Mouse (Mus musculus) lung, postnatal 0 days (tissue): ENCODE results near the gene Chrm3. TPM values are rescaled to one million over a fixed set of nuclear protein-coding genes. Genes with fewer than 3 reads are reported as not detected.

Experiments
- ATAC-seq: fragments of 200-750 bp; cut with Nextera tagmentation; 2 replicates; pipeline ENCODE4 v1.8.0; 2017; ENCODE audit warnings: moderate library complexity
- DNase-seq: peaks from one replicate; pipeline ENCODE4 v3.0.0-alpha.2; 2016; ENCODE audit warnings: low spot score
- H3K27ac ChIP-seq: fragments of 300-500 bp; sonication (generic); 2 replicates; pipeline ENCODE4 v1.5.1; 2014; ENCODE audit warnings: antibody characterized with exemption, mild to moderate bottlenecking, low read length, mixed read lengths
- H3K27me3 ChIP-seq: fragments of 300-500 bp; sonication (generic); replicated peaks from 2 replicates; pipeline ENCODE4 v1.6.1; 2014; ENCODE audit warnings: low read length, mixed read lengths; ENCODE audit not compliant: insufficient read depth
- H3K36me3 ChIP-seq: fragments of 300-500 bp; sonication (generic); 2 replicates; pipeline ENCODE4 v1.6.1; 2014; ENCODE audit warnings: low read length, mixed read lengths; ENCODE audit not compliant: insufficient read depth
- H3K4me1 ChIP-seq: fragments of 300-500 bp; sonication (generic); 2 replicates; pipeline ENCODE4 v1.6.1; 2014; ENCODE audit warnings: antibody characterized with exemption, low read depth, low read length, mixed read lengths; ENCODE audit not compliant: insufficient read depth
- H3K4me2 ChIP-seq: fragments of 300-500 bp; sonication (generic); replicated peaks from 2 replicates; pipeline ENCODE4 v1.6.1; 2014; ENCODE audit warnings: low read depth, mild to moderate bottlenecking, low read length, moderate library complexity, mixed read lengths
- H3K4me3 ChIP-seq: fragments of 300-500 bp; sonication (generic); 2 replicates; pipeline ENCODE4 v1.5.1; 2014; ENCODE audit warnings: low read depth, low read length
- H3K9ac ChIP-seq: fragments of 300-500 bp; sonication (generic); replicated peaks from 2 replicates; pipeline ENCODE4 v1.6.1; 2014; ENCODE audit warnings: low read depth, mild to moderate bottlenecking
- H3K9me3 ChIP-seq: fragments of 300-500 bp; sonication (generic); 2 replicates; pipeline ENCODE4 v1.6.1; 2016; ENCODE audit warnings: low read length, mixed read lengths
- CTCF ChIP-seq: IDR thresholded peaks from 2 replicates; pipeline ENCODE4 v1.5.1; 2016; ENCODE audit warnings: antibody characterized with exemption, mild to moderate bottlenecking
- EP300 ChIP-seq: IDR thresholded peaks from 2 replicates; pipeline ENCODE4 v1.6.1; 2016; ENCODE audit warnings: antibody characterized with exemption, mild to moderate bottlenecking, control low read depth
- WGBS: fragments of 180-500 bp; shearing (Covaris S2); extraction: QIAGEN DNeasy Blood & Tissue Kit; methylation state at CpG from one replicate; pipeline ENCODE4 v1.1.7; 2014; 5-methylcytosine and 5-hydroxymethylcytosine counted together
- polyA plus RNA-seq: library from polyadenylated mRNA; unstranded; fragments of >200 nt; fragmentation: Nextera tagmentation; extraction: Ambion mirVana; gene quantifications from 2 replicates; pipeline ENCODE4 v1.2.1, GENCODE M21; 2015

Gene Chrm3
- polyA plus RNA-seq, 1 experiment from 2014 or later: 0.20 TPM

DNA sequence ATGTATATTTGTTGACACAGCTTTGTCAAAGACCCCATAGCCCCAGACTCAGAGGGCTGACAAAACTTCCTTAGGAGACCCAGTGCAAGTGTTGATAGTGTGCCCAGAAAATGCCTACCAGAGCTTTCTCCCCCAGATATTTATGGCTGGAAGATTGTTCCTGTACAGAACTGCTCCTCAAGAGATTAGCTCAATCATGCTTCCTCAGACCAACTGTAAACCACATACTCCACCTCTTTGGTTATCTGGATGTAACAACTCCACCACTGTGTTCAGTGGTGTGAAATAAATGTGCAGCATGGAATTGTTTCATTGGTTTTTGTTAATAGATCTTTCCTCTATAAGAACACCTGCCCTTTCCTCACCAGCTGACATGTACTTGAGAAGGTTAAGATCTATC is 306.6 kb downstream of the Chrm3 start:
- DNase-seq (no peak), ATAC-seq (no peak)
- Histone ChIP-seq H3K4me1 (no peaks in the 10 kb centered on the region), H3K9me3 (no peaks in the 10 kb centered on the region), H3K27me3 (no peaks in the 10 kb centered on the region), H3K27ac (no peak overlapping the region), H3K4me2 (no peak overlapping the region), H3K9ac (no peak overlapping the region), H3K4me3 (no peak overlapping the region), H3K36me3 (no peaks in the 10 kb centered on the region)
- no peak for TF ChIP-seq EP300

DNA sequence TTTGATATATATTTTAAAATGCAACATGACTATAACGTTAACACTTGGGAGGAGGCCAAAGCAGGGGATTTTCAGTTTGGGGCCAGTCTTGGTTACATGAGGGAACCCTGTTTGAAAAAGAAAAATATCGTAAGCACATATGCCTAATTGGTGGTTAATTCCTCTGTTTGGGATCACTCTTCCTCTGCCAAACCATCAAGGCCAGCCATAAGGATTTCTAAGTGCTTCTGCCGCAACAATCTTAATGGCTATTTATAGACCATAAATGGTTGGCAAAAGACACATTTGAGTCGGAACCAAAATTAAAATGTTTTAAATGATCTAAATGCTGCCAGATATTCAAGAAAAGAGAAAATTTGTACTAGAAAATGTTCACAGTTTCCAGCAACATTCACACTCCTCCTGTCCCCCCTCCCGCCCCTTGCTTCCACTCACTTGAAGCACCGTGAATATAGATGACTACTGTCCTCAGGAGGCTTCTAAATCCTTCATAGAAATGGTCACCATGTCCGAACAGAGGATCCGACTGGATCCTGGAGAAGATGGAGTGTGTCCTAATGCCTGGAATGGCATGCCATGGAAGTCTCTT is 307.3 kb downstream of the Chrm3 start:
- 77% methylated on average over 8 of the region's 8 CpGs for WGBS
- Histone ChIP-seq H3K36me3 (no peaks in the 10 kb centered on the region), H3K4me3 (no peak overlapping the region), H3K4me1 (no peaks in the 10 kb centered on the region), H3K9me3 (no peaks in the 10 kb centered on the region), H3K27me3 (no peaks in the 10 kb centered on the region), H3K27ac (no peak overlapping the region), H3K4me2 (no peak overlapping the region), H3K9ac (no peak overlapping the region)
- TF ChIP-seq EP300 (no peak), CTCF (no peak)
- ATAC-seq (no peak), DNase-seq (no peak)

DNA sequence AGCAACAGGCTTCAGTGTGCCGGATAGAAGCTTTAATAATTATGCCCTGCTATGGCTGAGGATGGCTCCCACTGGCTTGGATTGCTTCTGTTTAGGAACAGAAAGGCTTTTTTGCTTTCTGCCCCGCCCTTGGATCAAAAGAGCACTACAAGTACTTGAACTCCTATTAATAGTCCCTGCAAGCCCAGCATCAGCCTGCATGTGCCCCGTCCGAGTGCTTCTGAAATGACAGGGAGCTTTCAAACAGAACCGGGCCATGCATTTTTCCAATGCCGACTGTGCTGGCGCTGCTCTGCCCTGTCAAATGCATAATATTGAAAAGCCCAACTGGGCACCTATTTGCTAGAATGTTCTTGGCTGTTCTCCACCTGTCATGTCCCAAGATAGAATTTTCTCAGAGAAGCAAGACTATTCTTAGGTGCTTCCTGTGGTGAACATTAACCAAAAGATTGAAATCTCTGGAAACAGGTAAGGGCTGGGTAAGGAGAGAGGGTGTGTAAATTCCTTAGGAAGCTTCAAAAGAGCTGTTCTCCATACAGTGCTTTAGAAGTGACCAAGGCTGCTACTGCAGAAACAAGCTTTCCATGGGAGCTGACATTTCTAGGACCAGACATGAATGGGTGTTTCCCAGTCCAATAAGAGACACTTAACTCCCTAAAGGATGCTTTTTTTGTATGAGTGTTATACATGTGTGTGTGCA is 314.8 kb downstream of the Chrm3 start:
- no peak overlapping the region for H3K27ac ChIP-seq

DNA sequence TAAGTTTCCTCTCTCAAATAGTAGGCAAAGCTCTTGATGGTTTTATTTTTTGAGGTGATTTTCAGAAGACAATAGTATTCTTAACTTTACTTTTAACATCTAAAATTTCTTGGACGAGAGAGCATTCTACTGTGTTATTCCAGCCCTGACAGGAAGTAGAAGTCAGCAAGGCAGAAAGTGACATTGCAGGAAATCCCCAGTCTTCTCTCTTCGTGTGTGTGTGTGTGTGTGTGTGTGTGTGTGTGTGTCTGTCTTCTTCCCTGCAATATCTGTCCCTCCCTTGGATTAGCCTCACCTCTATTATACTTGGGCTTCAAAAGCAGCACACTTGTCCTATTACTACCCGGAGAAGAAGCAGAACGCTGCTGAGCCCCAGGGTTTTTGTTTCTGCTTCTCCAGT is 316.6 kb downstream of the Chrm3 start:
- H3K4me3 ChIP-seq: no peak overlapping the region
- ATAC-seq (no peak), DNase-seq (no peak)
- no peaks in the 10 kb centered on the region for H3K27me3 ChIP-seq
- H3K9me3 ChIP-seq: no peaks in the 10 kb centered on the region
- no peak overlapping the region for H3K27ac ChIP-seq
- H3K4me1 ChIP-seq: no peaks in the 10 kb centered on the region
- no peak overlapping the region for H3K4me2 ChIP-seq
- H3K9ac ChIP-seq: no peak overlapping the region
- WGBS: 59% methylated on average over 4 of the region's 4 CpGs
- H3K36me3 ChIP-seq: no peaks in the 10 kb centered on the region
- TF ChIP-seq EP300: no peak
- TF ChIP-seq CTCF: no peak

More for the DNA sequence above, 314.8 kb downstream of the Chrm3 start:
- no peaks in the 10 kb centered on the region for H3K4me1 ChIP-seq
- no peaks in the 10 kb centered on the region for H3K27me3 ChIP-seq
- no peak overlapping the region for H3K4me2 ChIP-seq
- H3K9ac ChIP-seq: no peak overlapping the region
- H3K9me3 ChIP-seq: no peaks in the 10 kb centered on the region
- peak; percentile 61 for DNase-seq
- 48% methylated on average over 7 of the region's 7 CpGs for WGBS
- TF ChIP-seq EP300 (no peak), CTCF (no peak)
- peak; percentile 67 for ATAC-seq
- no peak overlapping the region for H3K4me3 ChIP-seq
- no peaks in the 10 kb centered on the region for H3K36me3 ChIP-seq

DNA sequence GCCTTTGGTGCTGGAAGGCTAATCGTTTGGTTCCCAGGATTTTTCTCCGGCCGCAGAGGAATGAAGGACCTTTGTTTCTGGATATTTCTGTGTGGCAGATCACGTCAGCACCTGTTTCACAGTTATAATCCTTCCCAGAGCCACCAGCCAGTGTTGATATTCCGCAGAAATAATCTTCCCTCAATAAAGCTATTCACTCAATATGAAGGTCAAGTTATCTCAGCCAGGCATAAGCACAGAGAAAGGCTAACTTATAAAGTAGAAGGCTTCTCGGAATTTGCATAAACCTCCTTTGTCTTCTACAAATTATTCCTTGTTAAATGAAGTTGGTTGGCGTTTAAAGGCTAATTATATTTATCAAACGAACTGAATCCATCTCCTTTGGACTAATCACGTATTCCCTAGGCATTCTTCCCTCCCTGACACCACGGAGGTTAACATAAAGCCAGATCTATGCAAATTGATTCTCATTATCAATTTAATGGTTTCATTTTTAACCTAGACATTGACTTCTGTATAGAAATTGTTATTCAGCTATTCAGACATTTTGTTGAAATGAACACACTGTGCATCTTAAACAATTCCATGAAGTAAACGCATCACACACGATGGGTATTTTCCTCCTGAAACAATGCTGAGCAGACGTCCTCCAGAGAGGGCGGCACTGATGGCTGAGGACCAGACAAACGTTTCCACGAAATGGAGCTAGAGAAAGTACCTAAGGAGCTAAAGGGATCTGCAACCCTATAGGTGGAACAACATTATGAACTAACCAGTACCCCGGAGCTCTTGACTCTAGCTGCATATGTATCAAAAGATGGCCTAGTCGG is 326.9 kb downstream of the Chrm3 start:
- WGBS: 78% methylated on average over 18 of the region's 18 CpGs
- Histone ChIP-seq H3K4me3 (no peak overlapping the region), H3K4me1 (no peaks in the 10 kb centered on the region), H3K9me3 (no peaks in the 10 kb centered on the region), H3K36me3 (no peaks in the 10 kb centered on the region), H3K9ac (no peak overlapping the region), H3K27me3 (no peaks in the 10 kb centered on the region), H3K27ac (no peak overlapping the region), H3K4me2 (no peak overlapping the region)
- ATAC-seq (no peak), DNase-seq (no peak)
- TF ChIP-seq EP300 (no peak), CTCF (no peak)

GRCm38 (mm10) chr13:10031547-10031946 is 329.1 kb downstream of the Chrm3 start:
- Histone ChIP-seq H3K9me3 (no peaks in the 10 kb centered on the region), H3K27ac (no peak overlapping the region), H3K9ac (no peak overlapping the region), H3K4me2 (no peak overlapping the region), H3K4me1 (no peaks in the 10 kb centered on the region), H3K27me3 (no peaks in the 10 kb centered on the region), H3K36me3 (no peaks in the 10 kb centered on the region), H3K4me3 (no peak overlapping the region)
- TF ChIP-seq EP300 (peak; percentile 65), CTCF (no peak)
- DNase-seq: peak; percentile 19
- WGBS: 65% methylated on average over 5 of the region's 5 CpGs
- ATAC-seq: 0 out of 2 replicates have a peak, but pooled peaks have one; percentile 16
